ENCODE assay signal across 10 mouse cellular contexts in genomic region chr5:64852656-64853398, GRCm38 (mm10). TPM values are rescaled to one million over a fixed set of nuclear protein-coding genes. Genes with fewer than 3 reads are reported as not detected.
DNase-seq lines count a peak whose midpoint lies in the region; ATAC-seq and TF ChIP-seq lines count a peak whose summit lies in the region.
"Had no signal": no experiment of that assay in that cellular context is flagged by ENCODE, and none has a peak within 500 bp of the region (broad histone marks: within the 10 kb centered on the region; RNA-seq: fewer than 3 reads in every experiment).

No protein-coding gene starts in this region.

- H3K9ac ChIP-seq in hindbrain, embryonic 14.5 days = no peak overlapping the region
- H3K9ac ChIP-seq in hindbrain, embryonic 12.5 days = no peak overlapping the region
- no peak overlapping the region for H3K9ac ChIP-seq in limb, embryonic 14.5 days (ENCODE audit: low read depth, low read length, severe bottlenecking)

- TF ChIP-seq POLR2A in limb, embryonic 14.5 days (IDR thresholded peaks at IDR 0.05; ENCODE audit: borderline replicate concordance, extremely low read depth, insufficient read depth, insufficient read length) = no peak

- peak; percentile 36 for DNase-seq in hindbrain, embryonic 14.5 days (ENCODE audit: low spot score)
- DNase-seq in MEL-GATA-1-ER (ENCODE audit: extremely low read depth, low read depth) = peak; percentile 35
- DNase-seq in limb, embryonic 14.5 days (ENCODE audit: low spot score) = peak; percentile 79
- DNase-seq in spleen, adult 18-20 months = no peak
- DNase-seq in frontal cortex, postnatal 14 days (ENCODE audit: low spot score in 2 of 2) = no peak
- no peak for DNase-seq in frontal cortex, postnatal 36 days (ENCODE audit: low spot score in 2 of 2)
- DNase-seq: cerebellum, adult 2 months had no signal

- no peak overlapping the region for H3K4me3 ChIP-seq in hindbrain, embryonic 14.5 days (replicated peaks; ENCODE audit: low read length)
- no peak overlapping the region for H3K4me3 ChIP-seq in hindbrain, embryonic 12.5 days
- H3K4me3 ChIP-seq in limb, embryonic 14.5 days (replicated peaks; ENCODE audit: low read length) = no peak overlapping the region
- H3K4me3 ChIP-seq: hindbrain, embryonic 10.5 days had no signal

- H3K27ac ChIP-seq in hindbrain, embryonic 14.5 days = peak overlapping the region; percentile 32; the same call in 1 of the 2 replicates
- H3K27ac ChIP-seq in hindbrain, embryonic 12.5 days = no peak overlapping the region
- H3K27ac ChIP-seq in limb, embryonic 14.5 days (replicated peaks; ENCODE audit: low read depth, low read length) = no peak overlapping the region; the same call in 1 of the 2 replicates
- H3K27ac ChIP-seq: hindbrain, embryonic 10.5 days had no signal

- H3K27me3 ChIP-seq in hindbrain, embryonic 14.5 days (ENCODE audit: control insufficient read depth, insufficient read depth, low read length) = no peaks in the 10 kb centered on the region
- no peaks in the 10 kb centered on the region for H3K27me3 ChIP-seq in hindbrain, embryonic 12.5 days
- no peaks in the 10 kb centered on the region for H3K27me3 ChIP-seq in limb, embryonic 14.5 days (ENCODE audit: control insufficient read depth, insufficient read depth, low read length)

- no peak for ATAC-seq in hindbrain, embryonic 14.5 days (ENCODE audit: low FRiP score)
- ATAC-seq in hindbrain, embryonic 12.5 days (ENCODE audit: low FRiP score) = no peak
- peak; percentile 77 for ATAC-seq in granulocyte monocyte progenitor cell, adult 5-6 weeks (replicated peaks; ENCODE audit: poor library complexity, severe bottlenecking)
- peak; percentile 82 for ATAC-seq in limb, embryonic 14.5 days (ENCODE audit: low FRiP score, low read depth)

- H3K4me2 ChIP-seq in hindbrain, embryonic 14.5 days (replicated peaks) = no peak overlapping the region
- H3K4me2 ChIP-seq in hindbrain, embryonic 12.5 days (replicated peaks) = no peak overlapping the region
- no peak overlapping the region for H3K4me2 ChIP-seq in limb, embryonic 14.5 days (replicated peaks; ENCODE audit: low read depth, low read length, severe bottlenecking)

- peaks cover 16% of the 10 kb centered on the region; the same call in 1 of the 2 replicates for H3K9me3 ChIP-seq in hindbrain, embryonic 14.5 days (ENCODE audit: control insufficient read depth, low read length)
- H3K9me3 ChIP-seq in hindbrain, embryonic 12.5 days (replicated peaks) = peaks cover 10% of the 10 kb centered on the region; the same call in 1 of the 2 replicates
- peaks cover 10% of the 10 kb centered on the region for H3K9me3 ChIP-seq in limb, embryonic 14.5 days (ENCODE audit: control insufficient read depth, low read length)

- no peaks in the 10 kb centered on the region for H3K4me1 ChIP-seq in hindbrain, embryonic 14.5 days (replicated peaks; ENCODE audit: control insufficient read depth, insufficient read depth, low read length)
- no peaks in the 10 kb centered on the region for H3K4me1 ChIP-seq in hindbrain, embryonic 12.5 days
- peaks cover 6% of the 10 kb centered on the region for H3K4me1 ChIP-seq in limb, embryonic 14.5 days (ENCODE audit: control insufficient read depth, insufficient read depth, low read length)
- H3K4me1 ChIP-seq: hindbrain, embryonic 10.5 days had no signal

- 64% methylated on average over 5 of the region's 5 CpGs for WGBS in hindbrain, embryonic 14.5 days
- WGBS in hindbrain, embryonic 12.5 days = 66% methylated on average over 5 of the region's 5 CpGs
- WGBS in limb, embryonic 14.5 days = 36% methylated on average over 5 of the region's 5 CpGs

- no peaks in the 10 kb centered on the region for H3K36me3 ChIP-seq in hindbrain, embryonic 14.5 days (replicated peaks; ENCODE audit: control insufficient read depth, insufficient read depth)
- H3K36me3 ChIP-seq in hindbrain, embryonic 12.5 days = no peaks in the 10 kb centered on the region
- H3K36me3 ChIP-seq in limb, embryonic 14.5 days (ENCODE audit: control insufficient read depth, insufficient read depth, low read length) = no peaks in the 10 kb centered on the region
- H3K36me3 ChIP-seq: hindbrain, embryonic 10.5 days had no signal

RNA-seq across cellular contexts. Expression of gene Klf3, which starts 49.6 kb away (rescaled TPM):
- polyA plus RNA-seq in hindbrain, embryonic 14.5 days (2014; fragmentation: Nextera tagmentation; extraction: Ambion mirVana) = 24.3 and 25.8 TPM in 2 replicates
- 44.6 and 50.7 TPM in 2 replicates for polyA plus RNA-seq in hindbrain, embryonic 12.5 days (2016; fragmentation: Nextera tagmentation; extraction: Ambion mirVana)
- total RNA-seq in granulocyte monocyte progenitor cell, adult 5-6 weeks (2014; fragmentation: Nextera tagmentation) = 23.6 and 28.1 TPM in 2 replicates
- total RNA-seq in granulocyte monocyte progenitor cell, adult 5-6 weeks (2017) = 6.9 and 8.9 TPM in 2 replicates
- 38.2 and 70.8 TPM in 2 replicates for polyA plus RNA-seq in limb, embryonic 14.5 days (2012; rRNA removed)
- 76.0 and 76.7 TPM in 2 replicates for polyA plus RNA-seq in limb, embryonic 14.5 days (2014; fragmentation: Nextera tagmentation; extraction: Ambion mirVana)

Comparison
In these comparisons a context has a peak if more than half of its experiments do, and no peak if none do; other contexts are left out.
1. ATAC-seq: peak in granulocyte monocyte progenitor cell, adult 5-6 weeks (single experiment) and limb, embryonic 14.5 days (single experiment); none in hindbrain, embryonic 14.5 days (single experiment) and hindbrain, embryonic 12.5 days (single experiment).
2. DNase-seq: peak in hindbrain, embryonic 14.5 days (single experiment), MEL-GATA-1-ER (single experiment) and limb, embryonic 14.5 days (single experiment); none in spleen, adult 18-20 months (0 of 2), frontal cortex, postnatal 14 days (0 of 2) and frontal cortex, postnatal 36 days (0 of 2).